Mouse (Mus musculus): ENCODE results near the gene Rxrb.

DNA sequence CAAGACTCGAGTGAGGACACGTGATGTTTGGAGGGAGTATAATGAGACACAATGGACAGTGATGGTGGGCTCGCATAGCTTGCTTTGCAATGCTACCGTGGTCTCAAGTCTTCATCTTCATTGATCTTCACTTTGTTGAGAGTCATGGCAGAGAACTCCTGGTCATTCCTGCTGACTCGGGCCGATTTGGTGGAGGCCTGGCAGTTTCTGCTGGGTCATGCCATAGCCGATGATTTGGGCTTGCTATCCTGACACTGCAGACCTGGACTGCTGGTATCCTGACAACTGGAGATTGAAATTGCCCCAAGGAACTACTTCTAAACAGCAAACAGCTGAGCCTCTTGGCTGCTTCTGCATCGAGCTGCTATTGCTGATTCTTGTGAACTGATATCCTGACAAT lies 36.7 kb upstream of the Rxrb start:
- TF ChIP-seq CTCF (IDR thresholded peaks at IDR 0.05; ENCODE audit: borderline replicate concordance, insufficient read depth, low read length) (no peak), POLR2A (IDR thresholded peaks at IDR 0.05; ENCODE audit: low read depth, low read length) (no peak)
